Mouse (Mus musculus): ENCODE measurements around the gene Tlnrd1. TPM values are rescaled to one million over a fixed set of nuclear protein-coding genes. Genes with fewer than 3 reads are reported as not detected.

Gene Tlnrd1
- 8.4 TPM for total RNA-seq (2023)

GRCm38 (mm10) chr7:83884021-83884658 is at the start of gene Tlnrd1, which contains the start of gene Mesd:
TSS of gene Tlnrd1 (minus strand) at chr7:83884305.
TSS of gene Mesd (plus strand) at chr7:83884466.

Other genes starting within 250 kb of the Tlnrd1 start
- 247 TPM for gene Il16, start 138.6 kb downstream of the Tlnrd1 start, total RNA-seq (2023)
- gene Cfap161, start 89.4 kb downstream of the Tlnrd1 start, total RNA-seq (2023): not detected
- gene Mesd, start 161 bp upstream of the Tlnrd1 start, total RNA-seq (2023): 36.6 TPM
- not detected for gene Cemip, start 202.2 kb upstream of the Tlnrd1 start, total RNA-seq (2023)

All from CD4-positive naive resting alpha-beta T cell, adult 57 days (primary cell).